Mouse (Mus musculus) c-Kit-positive CD71-positive TER-119-positive erythroid progenitor cells, embryonic 14.5 days (primary cell): ENCODE measurements around the gene Gls2.
"Not testable (repeated sequence)": the region's sequence is repeated elsewhere in the genome, so short reads cannot be mapped to it uniquely, and the experiment has no call there.

Experiments
- DNase-seq: peaks from one replicate; pipeline ENCODE4 v3.0.0-alpha.2; 2013; ENCODE audit warnings: low spot score

Gene Gls2

GRCm38 (mm10) chr10:128194024-128194550 is at the start of gene Gls2:
Gene Gls2 (plus strand): TSS chr10:128194457.
- DNase-seq, result peak; percentile 96

- no peak for DNase-seq
These were observed 49.3 kb upstream of the Gls2 start for GRCm38 (mm10) chr10:128144961-128145360.

GRCm38 (mm10) chr10:128148789-128149365 is 45.4 kb upstream of the Gls2 start:
- DNase-seq, result no peak

- peak; percentile 73 for DNase-seq
These were observed 44.7 kb upstream of the Gls2 start for GRCm38 (mm10) chr10:128149592-128149991.

GRCm38 (mm10) chr10:128150941-128151340 is 43.3 kb upstream of the Gls2 start:
- no peak for DNase-seq

GRCm38 (mm10) chr10:128153978-128154377 is 40.3 kb upstream of the Gls2 start:
- no peak for DNase-seq

GRCm38 (mm10) chr10:128165726-128166125 is 28.5 kb upstream of the Gls2 start:
- not testable (repeated sequence) for DNase-seq

- DNase-seq, result no peak
These were observed 27.2 kb upstream of the Gls2 start for GRCm38 (mm10) chr10:128167091-128167490.

GRCm38 (mm10) chr10:128171348-128171747 is 22.9 kb upstream of the Gls2 start:
- DNase-seq, result not testable (repeated sequence)

- DNase-seq, result no peak
These were observed 19.0 kb upstream of the Gls2 start for GRCm38 (mm10) chr10:128175302-128175701.

- peak; percentile 63 for DNase-seq
These were observed 18.1 kb upstream of the Gls2 start for GRCm38 (mm10) chr10:128175996-128176755.

GRCm38 (mm10) chr10:128177316-128177715 is 16.9 kb upstream of the Gls2 start:
- DNase-seq, result no peak

GRCm38 (mm10) chr10:128179989-128180388 is 14.3 kb upstream of the Gls2 start, which contains the start of gene Rbms2:
Gene Rbms2 (minus strand): TSS chr10:128180297.
- DNase-seq, result no peak

GRCm38 (mm10) chr10:128184296-128184695 is 10.0 kb upstream of the Gls2 start:
- DNase-seq, result no peak

- no peak for DNase-seq
These were observed 8.8 kb upstream of the Gls2 start for GRCm38 (mm10) chr10:128185277-128185940.

GRCm38 (mm10) chr10:128185959-128186358 is 8.3 kb upstream of the Gls2 start:
- peak; percentile 91 for DNase-seq

- peak; percentile 69 for DNase-seq
These were observed 7.1 kb upstream of the Gls2 start for GRCm38 (mm10) chr10:128187181-128187605.

- peak; percentile 86 for DNase-seq
These were observed 5.9 kb upstream of the Gls2 start for GRCm38 (mm10) chr10:128188242-128188877.

GRCm38 (mm10) chr10:128191472-128191871 is 2.8 kb upstream of the Gls2 start:
- no peak for DNase-seq

GRCm38 (mm10) chr10:128192030-128192766 is 2.1 kb upstream of the Gls2 start:
- not testable (repeated sequence) for DNase-seq

- no peak for DNase-seq
These were observed 1.1 kb upstream of the Gls2 start for GRCm38 (mm10) chr10:128193113-128193512.
